Mouse (Mus musculus) cerebellum, postnatal 25 days (tissue): ENCODE results near the gene Defa20.
"Not testable (repeated sequence)": the region's sequence is repeated elsewhere in the genome, so short reads cannot be mapped to it uniquely, and the experiment has no call there.

ENCODE experiments used
- DNase-seq, 2 experiments: peaks; one replicate each; pipeline ENCODE4 v3.0.0; 2021; ENCODE audit warnings: mixed read lengths in 2 of 2

Defa20 gene

DNA sequence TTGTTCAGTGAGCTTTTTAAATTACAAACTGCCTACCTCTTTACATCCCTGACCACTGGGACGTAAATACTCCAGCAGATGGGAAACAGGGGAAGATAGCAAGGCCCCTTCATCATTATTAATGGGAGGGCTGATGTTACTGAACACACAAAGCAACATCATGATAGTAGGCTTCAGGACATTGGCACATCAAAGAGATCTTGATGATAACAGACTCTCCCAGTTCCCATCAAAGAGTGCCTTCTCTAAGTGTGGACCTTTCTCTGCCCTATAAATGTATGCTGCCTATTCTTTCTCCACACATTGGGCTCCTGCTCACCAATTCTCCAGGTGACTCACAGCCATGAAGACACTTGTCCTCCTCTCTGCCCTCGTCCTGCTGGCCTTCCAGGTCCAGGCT is at the start of gene Defa20:
TSS of gene Defa20 (plus strand) at position 301 of the 400 bp plus-strand sequence.
- not testable (repeated sequence) for DNase-seq

DNA sequence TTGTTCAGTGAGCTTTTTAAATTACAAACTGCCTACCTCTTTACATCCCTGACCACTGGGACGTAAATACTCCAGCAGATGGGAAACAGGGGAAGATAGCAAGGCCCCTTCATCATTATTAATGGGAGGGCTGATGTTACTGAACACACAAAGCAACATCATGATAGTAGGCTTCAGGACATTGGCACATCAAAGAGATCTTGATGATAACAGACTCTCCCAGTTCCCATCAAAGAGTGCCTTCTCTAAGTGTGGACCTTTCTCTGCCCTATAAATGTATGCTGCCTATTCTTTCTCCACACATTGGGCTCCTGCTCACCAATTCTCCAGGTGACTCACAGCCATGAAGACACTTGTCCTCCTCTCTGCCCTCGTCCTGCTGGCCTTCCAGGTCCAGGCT is 19.7 kb downstream of the Defa20 start, which contains the start of gene Defa32:
TSS of gene Defa32 (plus strand) at position 301 of the 400 bp plus-strand sequence.
- DNase-seq = not testable (repeated sequence)
